Mouse (Mus musculus): ENCODE results near the gene Zc3h12b.
A peak's percentile ranks its signal among the peaks of the same experiment; 100 is the strongest.
"Not testable (repeated sequence)": the region's sequence is repeated elsewhere in the genome, so short reads cannot be mapped to it uniquely, and the experiment has no call there.

Zc3h12b gene

DNA sequence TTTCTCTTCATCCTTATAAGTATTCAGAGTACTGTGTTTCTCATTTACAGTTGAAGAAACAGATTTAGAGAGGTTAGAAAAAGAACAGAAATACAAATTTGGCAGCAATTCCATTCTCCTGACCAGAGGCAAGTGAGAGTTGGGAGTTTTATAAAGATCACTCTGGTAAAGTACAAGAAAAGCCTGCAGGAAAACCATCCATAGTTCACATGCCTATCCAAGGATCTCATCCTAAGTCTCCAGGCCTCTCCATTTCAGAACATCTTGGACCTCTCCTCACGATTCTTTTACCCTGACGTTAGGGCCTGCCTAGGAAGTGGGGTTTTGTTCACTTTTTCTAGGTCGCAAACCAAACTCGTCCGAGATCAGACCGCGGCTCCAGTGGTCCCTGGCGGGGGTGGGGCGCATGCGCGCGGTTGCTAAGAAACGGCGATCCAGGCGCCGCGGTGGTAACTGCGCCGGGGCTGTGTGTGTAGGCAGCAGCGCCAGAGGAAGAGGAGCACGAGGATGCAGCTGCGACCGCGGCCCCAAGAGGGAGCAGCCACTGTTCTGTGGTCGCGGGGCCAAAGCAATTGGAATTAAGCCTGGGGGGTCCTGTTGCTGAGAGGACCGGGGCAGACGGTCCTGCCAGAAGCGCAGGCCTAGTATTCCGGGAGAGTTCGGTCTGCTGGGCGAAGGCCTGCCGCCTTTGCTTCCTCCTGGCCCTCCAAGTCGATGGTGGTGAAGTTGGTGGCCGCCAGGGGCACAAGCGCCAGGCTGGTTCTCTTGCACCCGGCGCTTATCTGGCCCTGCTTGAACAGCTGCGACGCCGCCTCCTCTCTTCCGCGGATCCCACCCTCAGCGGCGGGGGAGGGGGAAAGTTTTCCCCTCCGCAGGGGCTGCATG is at the start of gene Zc3h12b:
Gene Zc3h12b, plus strand, starts transcription at position 452 of the 885 bp plus-strand sequence.
- peak; percentile 75 for DNase-seq

DNA sequence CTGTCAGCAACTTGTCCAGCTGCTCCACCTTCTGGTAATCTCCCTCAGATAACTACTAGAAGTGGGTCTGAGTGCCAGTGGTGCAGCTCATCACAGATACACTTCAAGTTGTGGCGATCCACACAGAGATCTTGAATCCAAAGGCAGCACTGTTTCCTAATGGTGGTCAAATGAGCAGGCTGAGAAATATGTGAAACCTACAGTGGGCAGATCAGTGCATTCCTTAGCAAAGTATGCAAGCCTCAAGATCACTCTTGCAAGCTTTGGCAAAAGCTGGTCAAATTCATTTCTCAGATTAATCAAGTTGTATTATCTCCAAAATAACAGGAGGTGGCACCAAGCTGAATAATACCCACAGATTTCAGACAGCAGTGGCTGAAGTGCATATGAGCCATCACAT is 29.3 kb upstream of the Zc3h12b start:
- DNase-seq = no peak

DNA sequence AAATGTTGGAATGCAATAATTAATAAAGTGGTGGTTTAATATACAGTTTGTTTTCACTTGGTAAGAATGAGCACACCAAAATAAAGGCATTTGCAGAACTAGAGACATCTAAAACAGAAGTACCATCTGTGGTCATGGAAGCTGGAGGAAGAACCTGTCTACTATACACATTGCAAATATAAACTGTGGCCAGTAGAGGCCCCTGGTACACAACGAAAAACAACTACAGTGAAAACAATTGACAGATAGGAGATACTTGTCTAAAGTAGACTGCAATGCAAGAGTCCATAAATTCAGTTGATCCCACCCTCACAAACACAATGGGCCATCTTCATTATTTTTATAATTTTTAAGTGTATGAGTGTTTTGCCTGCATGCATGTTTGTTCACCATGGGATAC is 24.4 kb upstream of the Zc3h12b start:
- peak; percentile 1 for DNase-seq

GRCm38 (mm10) chrX:95738253-95738652 is 26.8 kb downstream of the Zc3h12b start:
- DNase-seq = peak; percentile 1

- DNase-seq = peak; percentile 2
Observed at GRCm38 (mm10) chrX:95795881-95796280, 84.4 kb downstream of the Zc3h12b start.

DNA sequence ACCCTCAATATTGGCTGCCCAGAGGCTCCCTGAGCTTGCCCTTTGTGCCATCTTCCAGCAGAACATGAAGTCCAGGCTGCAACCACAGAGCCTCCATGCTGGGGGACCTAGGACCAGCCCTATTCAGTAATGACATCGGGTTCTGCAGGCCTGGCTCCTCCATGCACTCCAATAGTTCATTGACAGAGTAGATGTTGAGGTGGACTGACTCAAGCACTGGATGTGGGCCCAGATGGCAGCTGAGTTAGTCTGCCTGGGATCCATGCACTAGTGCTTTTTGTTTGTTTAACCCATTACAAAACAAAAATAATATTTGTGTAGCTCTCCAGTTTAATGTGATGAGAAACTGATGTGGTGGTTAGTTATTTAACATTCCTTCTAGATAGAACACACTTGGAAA is 90.3 kb downstream of the Zc3h12b start:
- no peak for DNase-seq

DNA sequence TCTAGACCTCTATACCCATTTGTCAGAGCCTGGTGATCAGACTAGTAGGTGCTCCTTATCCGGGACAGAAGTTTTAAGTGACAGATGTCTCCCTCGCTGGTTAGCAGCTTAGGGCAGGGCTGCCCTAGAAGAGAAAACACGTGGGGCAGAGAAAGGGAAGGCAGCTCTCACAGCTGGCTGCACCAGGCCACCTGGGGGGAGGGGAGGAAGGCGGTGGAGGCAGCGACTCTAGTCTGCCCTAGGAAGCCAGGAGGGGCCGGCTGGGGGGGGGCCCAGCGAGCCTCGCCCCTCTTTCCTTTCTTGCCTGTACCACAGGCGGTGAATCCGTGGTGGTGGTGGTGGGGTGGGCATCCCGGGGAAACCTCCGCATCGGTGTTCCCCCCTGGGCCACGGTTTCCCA is 141.3 kb downstream of the Zc3h12b start:
- no peak for DNase-seq

- DNase-seq = no peak
Observed at GRCm38 (mm10) chrX:95881111-95881510, 169.6 kb downstream of the Zc3h12b start.

DNA sequence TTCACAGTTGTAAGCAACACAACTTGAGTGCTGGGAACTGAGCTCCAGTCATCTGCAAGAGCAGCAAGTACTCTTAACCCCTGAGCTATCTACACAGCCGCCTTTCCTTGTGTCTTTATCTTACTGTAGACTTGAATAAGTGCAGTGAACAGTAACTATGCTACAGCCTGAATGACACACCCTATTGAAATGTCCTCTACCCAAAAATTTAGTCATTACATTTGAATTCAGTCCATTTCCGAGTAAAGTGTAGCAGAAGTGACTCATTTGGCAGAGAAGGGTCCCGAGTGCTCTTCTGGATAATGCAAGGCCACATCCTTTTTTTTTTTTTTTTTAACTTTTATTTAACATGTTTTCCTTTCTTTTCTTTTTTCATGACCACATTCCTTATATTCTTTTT is 191.2 kb downstream of the Zc3h12b start:
- DNase-seq = no peak

DNA sequence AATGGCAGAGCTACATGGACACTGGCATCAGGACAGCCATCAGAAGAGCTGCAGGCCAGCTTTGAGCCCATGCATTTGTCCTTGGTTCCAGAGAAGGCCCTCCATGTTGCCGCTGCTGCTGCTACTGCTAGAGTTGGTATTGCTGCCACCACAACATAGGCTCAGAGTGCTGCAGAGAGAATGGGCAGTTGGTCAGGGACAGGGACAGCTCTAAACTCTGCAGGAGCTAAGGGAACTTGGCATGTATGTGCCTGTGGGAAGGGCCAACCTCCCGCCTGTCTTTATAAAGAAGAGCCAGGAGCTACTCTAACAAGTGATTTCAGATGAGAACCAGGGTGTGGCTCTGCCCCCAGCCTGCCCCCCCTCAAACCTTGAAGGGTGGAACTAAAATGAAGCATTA is 224.0 kb downstream of the Zc3h12b start:
- no peak for DNase-seq

DNA sequence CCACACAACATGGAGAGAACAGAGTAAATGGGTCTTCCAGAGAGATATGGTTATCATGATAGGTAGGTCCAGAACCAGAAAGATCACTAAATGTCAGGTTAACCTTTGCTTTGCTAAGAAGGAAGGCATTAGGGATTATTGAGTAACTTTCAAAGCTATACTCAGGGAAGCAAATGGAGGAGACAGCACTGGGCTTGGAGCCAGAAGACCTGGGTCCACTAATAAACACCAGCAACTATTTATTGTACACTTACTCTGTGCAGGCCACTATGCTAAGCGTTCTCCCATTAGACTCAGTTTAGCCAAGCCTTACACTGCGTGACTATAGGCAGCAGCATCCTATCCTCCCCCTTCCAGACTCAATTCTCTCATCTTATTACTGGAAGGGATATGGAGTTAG is 234.0 kb downstream of the Zc3h12b start:
- DNase-seq = peak; percentile 28

GRCm38 (mm10) chrX:95948135-95948534 is 236.7 kb downstream of the Zc3h12b start:
- DNase-seq = no peak

GRCm38 (mm10) chrX:95950776-95951175 is 239.3 kb downstream of the Zc3h12b start:
- peak; percentile 42 for DNase-seq

GRCm38 (mm10) chrX:95956497-95957293 is 245.2 kb downstream of the Zc3h12b start, which contains the start of gene Las1l:
TSS of gene Las1l (minus strand) at chrX:95956962.
- peak; percentile 94 for DNase-seq

DNA sequence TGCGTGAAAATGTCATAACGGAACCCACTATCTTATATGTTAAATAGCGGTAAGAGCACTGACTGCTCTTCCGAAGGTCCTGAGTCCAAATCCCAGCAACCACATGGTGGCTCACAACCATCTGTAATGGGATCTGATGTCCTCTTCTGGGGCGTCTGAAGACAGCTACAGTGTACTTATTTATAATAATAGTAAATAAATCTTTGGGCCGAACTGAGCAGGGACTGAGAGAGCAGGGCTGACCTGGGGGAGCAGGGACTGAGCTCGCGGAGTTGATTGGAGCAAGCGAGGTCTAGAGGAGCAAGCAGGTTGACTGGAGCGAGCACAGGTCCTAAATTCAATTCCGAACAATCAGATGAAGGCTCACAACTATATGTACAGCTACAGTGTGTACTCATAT is 246.0 kb downstream of the Zc3h12b start:
- DNase-seq = not testable (repeated sequence)

DNA sequence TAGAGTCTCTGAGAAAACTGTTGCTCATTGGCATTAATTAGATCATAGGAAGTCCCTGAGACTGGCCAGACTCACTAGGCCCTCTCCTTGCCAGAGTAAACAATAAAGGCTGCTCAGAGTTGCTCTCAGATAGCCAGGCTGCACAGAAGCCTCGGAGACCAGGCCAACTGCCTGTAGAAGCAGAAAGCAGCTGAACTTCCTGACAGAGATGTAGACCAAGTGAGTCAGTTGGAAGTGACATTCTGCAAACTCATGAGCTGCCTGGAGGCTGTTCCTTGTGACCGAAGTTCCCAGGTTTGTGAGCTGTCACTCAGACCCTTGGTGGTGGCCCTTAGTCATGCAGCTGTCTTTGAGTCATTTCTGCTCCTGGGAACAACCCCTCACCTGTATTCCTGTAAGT is 251.9 kb downstream of the Zc3h12b start:
- DNase-seq = no peak

DNA sequence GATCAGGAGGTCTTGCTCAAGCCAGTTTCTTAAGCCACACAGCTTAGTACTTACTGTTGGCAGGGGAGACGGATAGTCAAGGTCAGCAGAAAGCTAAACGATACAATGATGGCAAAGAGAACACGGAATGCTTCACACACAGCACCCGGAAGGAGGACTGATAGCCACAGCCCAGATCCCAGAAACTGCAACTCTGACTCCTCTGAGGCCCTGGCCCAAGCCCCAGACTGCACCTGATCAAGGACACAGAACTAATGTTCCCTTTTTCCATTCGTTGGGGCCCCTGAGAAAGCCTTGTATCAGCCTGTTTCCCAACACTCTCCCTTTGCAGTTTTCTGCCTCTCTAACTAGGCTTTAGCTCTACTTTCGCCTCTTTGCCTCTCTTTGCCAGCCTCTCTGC is 253.6 kb downstream of the Zc3h12b start:
- DNase-seq = no peak

- DNase-seq = peak; percentile 29
Observed at GRCm38 (mm10) chrX:95967847-95968593, 256.5 kb downstream of the Zc3h12b start.

GRCm38 (mm10) chrX:95968594-95968965 is 257.1 kb downstream of the Zc3h12b start:
- DNase-seq = peak; percentile 77

- DNase-seq = no peak
Observed at GRCm38 (mm10) chrX:95969116-95969515, 257.6 kb downstream of the Zc3h12b start.

DNA sequence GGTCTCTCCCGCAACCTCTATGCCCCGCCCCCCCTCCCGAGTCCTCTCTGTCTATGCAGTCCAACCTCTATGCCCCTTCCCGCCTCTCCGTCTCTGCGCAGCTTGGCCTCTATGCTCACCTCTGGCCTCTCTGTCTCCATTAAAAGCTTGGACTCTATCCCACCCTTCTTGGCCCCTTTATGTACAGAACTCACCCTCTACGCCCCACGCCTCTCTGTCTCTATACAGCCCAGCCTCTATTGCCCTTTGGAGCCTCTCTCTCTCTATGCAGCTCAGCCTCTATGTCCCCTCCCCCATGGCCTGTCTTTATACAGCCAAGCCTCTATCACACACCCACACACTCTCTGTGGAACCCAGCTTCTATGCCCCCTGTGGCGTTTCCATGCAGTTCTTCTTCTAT is 258.5 kb downstream of the Zc3h12b start:
- no peak for DNase-seq
